Mouse (Mus musculus) lung, postnatal 0 days (tissue): ENCODE measurements around the gene Eif5.

Experiments
- CTCF ChIP-seq: IDR thresholded peaks from 2 replicates; pipeline ENCODE4 v1.5.1; 2016; ENCODE audit warnings: antibody characterized with exemption, mild to moderate bottlenecking
- EP300 ChIP-seq: IDR thresholded peaks from 2 replicates; pipeline ENCODE4 v1.6.1; 2016; ENCODE audit warnings: antibody characterized with exemption, mild to moderate bottlenecking, control low read depth

DNA sequence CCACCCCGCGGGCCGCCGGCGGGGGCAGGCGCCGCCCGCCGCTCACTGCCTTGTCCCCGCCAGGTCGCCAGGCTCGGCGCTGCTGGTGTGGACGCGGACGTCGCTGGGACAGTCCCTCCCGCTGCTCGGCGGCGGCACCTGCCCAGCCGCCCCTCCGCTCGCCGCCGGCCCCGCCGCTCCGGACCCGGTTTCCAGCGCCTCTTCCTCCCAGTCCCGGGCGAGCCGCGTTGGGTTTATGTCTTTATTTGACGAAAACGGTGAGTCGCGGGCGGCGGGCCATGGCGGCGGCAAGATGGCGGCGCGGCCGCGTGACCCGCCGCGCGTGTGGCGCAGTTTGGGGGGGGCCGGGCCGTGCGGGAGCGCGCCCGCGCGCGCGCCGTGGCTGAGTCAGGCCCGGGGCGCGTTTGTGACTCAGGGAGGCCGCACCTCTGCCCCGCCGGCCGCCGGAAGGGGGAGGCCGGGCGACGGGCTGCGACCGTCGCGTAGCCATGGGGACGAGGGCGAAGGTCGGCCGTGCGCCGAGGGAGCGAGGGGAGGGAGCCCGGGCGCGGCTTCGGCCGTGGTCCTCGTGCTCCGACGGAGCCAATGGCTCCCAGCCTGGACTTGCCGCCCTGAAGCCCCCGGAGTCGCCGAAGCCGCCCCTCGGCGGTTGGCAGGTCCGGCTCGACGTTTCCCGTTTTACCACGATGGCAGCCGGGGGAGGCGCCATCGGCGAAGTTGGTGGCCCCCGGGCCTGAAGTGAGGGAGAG, 650 bp downstream of the Eif5 start:
- TF ChIP-seq CTCF (no peak; the same call in 1 of the 2 replicates), EP300 (no peak)
